Mouse (Mus musculus) gonadal fat pad, adult 2 months (tissue): Measurements from ENCODE around the gene Padi6. TPM values are rescaled to one million over a fixed set of nuclear protein-coding genes. Genes with fewer than 3 reads are reported as not detected.

Experiments
- DNase-seq: peaks from one replicate; pipeline ENCODE4 v3.0.0-alpha.2; 2012; ENCODE audit warnings: low read depth
- polyA plus RNA-seq: library from polyadenylated mRNA; depleted of rRNA; stranded (reverse); fragments of >200 nt; gene quantifications from 2 replicates; pipeline ENCODE4 v1.2.3, GENCODE M21; 2012

Padi6 gene
- polyA plus RNA-seq, 1 experiment = 0.05 TPM

DNA sequence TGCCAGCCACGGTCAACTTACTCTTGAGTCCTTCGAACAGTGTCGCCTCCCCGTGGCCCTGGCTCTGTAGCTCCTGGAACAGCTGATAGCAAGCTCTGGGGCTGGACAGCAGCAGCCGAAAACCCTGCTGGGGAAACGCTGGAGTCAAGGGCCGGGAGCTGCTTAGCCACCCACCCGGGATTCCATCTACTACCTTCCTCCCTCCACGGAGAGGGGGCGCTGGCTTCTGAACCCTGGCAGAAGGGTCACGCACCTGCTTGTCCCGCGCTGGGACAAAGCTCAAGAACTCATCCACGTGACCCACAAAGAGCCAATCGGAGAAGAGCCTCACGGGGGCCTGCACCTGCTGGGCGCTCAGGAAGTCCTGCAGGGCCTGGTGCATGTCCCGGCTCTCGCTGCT lies 7.9 kb upstream of the Padi6 start:
- DNase-seq = no peak

DNA sequence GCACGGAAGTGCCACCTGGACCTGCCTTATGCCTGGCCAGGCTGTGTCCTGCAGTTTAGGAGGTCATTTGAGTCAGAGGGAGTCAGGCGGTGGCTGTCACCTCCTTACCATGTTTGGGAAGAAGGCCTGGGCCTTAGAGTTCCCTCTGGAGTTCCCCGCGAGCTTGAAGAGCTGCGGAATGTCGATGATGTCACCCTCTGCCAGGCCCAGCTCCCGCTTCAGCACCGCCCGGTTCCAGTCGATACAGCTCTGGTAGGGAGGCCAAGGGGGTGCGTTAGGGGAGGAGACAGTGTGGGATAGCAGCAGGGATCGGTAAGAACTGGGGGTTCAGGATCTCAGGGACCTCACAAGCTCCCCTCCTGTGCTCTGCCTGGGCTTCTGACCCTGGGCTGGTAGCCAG lies 5.5 kb upstream of the Padi6 start:
- DNase-seq = no peak

DNA sequence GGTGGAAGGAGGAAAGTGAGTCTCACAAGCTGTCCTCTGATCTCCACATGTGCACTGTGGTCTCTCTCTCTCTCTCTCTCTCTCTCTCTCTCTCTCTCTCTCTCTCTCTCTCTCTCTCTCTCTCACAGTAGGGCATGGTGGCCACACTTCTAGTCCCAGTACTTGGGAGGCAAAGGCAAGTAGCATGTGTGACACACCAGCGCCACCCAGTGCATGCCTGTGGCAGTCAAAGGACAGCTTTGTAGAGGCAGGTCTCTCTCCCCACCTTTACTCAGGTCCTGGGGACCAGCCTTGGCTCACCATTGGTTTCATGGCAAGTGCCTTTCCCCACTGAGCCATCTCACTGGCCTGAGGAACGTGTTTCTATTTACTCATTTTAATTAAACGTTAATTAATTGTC lies 2.2 kb upstream of the Padi6 start:
- no peak for DNase-seq

DNA sequence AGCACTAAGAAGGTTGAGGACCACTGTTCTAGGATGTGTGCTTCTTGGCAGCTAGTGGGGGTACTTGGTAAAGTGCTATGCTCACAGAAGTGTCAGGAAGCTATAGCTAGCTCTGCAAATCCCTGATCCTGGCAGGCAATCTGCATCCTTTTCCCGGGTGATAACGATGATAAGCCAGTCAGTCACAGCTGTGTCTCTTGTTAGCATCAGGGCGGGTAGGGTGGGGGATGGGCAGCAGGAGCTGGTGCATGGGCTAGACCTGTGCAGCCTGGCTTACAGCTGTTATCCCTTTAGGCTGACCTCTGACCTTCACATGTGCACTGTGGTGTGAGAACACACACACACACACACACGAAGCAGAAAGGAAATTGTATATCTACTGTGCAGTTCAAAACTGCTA lies 643 bp upstream of the Padi6 start:
- no peak for DNase-seq

DNA sequence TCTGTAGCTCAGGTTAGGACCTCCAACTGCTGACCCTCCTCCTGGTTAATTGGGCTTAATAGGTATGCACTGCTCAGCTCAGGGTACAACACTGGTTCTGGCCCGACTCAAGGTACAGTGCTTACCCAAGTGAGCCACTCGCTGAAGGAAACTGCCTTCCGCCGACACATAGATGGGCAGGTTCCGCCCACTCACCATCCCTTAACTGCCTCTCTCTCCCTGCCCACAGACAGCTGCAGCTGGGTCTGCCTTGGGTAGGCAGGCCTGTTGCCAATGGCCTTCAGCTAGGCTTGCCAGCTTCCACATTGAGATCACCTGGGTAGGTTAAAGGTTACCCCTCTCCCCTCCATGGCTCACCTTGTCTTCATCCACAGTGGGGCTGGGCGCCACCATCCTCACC lies 1.0 kb downstream of the Padi6 start:
- DNase-seq = no peak

DNA sequence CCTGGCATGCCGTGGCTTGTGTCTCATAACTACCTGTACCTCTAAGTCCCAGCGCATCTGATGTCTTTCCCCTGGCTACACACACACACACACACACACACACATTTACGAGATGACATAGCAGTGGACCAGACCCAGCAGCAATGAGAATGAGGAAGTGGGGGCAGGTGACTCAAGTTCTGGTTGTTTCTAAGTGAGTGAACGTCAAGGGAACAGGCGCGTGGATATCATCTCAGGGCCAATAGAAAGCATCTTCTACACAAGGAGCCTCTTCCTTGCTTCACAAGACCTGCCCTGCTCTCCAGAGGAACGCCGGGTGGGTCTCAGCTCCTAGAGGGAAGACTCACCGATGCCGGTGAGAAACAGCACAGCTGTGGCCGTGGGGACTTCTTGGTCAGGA lies 1.8 kb downstream of the Padi6 start:
- no peak for DNase-seq

DNA sequence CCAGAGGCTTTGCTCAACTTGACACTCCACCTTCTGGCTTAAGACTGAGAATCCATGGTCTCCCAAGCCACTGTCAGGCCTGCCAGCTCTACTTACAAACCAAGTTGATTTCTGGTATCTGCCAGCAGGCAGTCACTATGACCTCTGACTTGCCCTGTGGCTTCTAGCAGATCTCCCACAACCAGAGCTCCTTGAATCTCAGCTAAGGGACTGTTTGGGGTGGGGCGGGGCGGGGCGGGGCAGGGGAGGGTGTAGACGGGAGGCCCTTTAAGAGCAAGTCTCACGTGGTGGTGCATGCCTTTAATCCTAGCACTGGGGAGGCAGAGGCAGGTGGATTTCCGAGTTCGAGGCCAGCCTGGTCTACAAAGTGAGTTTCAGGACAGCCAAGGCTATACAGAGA lies 9.6 kb downstream of the Padi6 start:
- no peak for DNase-seq

DNA sequence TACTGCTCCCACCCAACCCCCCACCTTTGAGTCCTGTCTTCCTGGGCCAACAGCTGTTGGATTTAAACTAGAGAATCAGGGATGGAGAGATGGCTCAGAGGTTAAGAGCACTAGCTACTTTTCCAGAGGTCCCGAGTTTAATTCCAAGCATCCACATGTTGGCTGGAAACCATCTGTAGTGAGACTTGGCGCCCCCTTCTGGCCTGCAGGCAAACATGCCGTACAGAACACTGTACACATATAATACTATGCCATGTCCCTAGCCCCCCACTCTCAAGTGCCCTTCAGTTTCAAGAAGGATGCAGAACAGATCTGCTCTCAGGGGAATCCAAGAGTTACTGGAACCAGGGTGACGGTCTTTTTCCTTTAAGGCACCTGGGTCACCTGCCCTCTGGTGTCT lies 10.8 kb downstream of the Padi6 start:
- DNase-seq = no peak

DNA sequence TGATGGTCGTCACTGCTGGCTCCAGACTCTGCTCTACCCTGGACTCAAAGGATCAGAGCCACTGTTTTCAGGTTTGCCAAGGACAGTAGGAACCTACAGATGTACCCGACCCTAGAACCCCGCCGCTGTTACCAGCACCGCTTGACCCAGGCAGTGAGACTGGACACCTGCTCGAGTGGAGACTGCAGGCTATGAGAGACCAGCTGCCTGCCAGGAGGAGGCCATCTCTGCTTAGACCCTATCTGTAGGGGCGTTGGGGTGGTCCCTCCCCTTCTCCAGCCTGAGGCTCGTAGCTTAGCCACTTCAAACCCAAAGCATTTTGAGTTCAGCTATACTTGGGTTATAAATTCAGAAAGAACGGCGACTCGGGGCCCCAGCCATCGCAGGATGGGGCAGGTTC lies 15.5 kb downstream of the Padi6 start:
- DNase-seq = no peak

DNA sequence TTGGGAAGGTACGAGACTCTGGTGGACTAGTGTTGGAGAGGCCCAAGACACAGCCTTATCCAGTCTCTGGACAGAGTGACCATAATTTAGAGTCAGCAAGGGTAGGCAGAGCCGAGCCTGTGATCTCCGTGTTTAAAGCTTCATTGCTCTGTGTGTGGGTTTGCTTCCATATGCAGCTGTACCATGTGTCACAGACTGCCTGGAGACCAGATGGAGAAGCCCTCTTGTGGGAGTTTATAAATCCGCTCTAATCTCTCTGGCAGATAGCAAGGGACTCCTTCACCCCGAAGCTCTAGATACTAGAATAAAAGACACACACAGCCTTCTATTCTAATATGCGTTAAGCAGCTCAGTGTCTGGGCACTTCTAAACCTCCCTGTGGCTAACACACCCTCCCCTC lies 17.7 kb downstream of the Padi6 start:
- no peak for DNase-seq

DNA sequence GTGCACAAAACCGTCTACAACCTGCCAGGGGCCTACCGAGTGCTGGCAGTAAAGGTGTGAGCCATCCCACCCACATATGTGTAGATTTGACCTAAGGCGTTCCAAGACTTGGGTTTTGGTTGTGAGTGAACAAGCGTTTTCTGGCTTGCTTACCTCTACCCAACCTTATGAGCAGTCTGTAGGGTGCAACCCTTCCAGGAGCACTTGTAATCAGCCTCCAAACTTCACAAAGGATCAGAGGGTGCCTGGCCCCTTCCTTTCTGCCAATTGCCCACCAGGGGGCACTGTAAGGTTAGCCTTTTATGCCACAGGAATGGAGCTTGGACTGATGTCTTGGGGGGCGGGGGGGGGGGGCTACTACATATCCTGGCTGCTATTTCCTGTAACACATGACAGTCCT lies 18.6 kb downstream of the Padi6 start:
- no peak for DNase-seq

DNA sequence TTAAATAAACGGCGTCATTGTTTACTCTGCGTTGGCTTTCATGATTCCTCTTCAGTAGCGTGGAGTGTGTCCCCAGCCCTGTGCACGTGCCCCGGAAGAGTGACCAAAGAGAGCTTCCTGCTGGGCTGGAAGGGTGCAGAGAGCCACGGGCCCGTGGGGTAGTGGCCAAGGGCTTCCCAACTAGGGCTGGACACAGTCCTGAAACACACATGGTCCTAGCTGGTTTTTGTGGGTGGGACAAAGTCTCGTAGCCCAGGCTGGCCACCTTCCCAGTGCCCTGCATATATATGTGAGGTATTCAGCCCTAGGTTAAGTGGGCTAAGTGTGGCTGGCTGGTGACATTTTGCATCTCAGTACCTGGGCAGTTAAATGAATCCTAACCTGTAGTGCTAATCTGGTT lies 19.3 kb downstream of the Padi6 start:
- DNase-seq = no peak

DNA sequence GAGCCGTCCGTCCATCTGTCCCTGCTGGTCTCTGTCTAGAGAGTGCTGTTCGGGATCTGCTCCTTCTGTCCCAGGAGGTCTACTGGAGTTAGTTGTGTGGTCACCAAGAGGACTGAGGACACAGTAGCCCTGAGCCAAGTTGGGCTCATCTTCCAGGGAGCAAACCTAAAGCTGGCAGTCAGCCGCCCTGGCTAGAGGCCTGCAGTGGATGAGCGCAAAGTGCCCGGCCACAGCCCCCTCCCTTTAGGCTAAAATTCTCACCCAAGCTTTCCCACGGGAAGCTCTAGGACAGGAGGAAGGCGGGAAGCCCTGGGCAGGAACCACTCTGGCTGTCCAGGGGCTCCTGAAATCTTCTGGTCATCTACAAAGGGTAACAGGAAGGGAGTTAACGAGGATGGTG lies 19.7 kb downstream of the Padi6 start:
- DNase-seq = no peak

DNA sequence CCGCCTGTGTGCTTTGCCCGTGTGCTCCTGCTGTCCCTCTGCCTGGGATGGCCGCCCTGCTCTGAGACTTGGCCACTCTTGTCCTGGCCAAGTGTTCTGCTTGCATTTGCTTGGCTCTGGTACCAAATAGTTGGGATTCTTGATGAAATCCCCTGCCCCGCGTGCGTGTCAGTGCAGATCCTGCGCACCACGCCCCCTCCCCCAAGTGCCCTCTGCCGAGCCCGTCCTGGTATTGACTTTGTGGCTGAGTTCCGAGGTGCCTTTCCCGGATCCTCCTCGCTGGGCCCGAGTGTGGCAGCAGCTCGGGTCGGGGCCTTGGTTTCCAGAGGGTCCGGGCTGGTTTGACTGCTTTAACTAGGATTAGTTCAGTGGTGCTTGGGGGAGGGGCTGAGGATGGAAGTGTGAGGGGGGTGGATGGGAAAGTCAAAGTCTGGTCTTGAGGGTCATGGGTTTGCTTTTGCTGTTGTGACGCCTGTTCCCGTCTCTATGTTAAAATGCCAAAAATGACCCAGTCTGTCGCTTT lies 20.4 kb downstream of the Padi6 start:
- DNase-seq = no peak

DNA sequence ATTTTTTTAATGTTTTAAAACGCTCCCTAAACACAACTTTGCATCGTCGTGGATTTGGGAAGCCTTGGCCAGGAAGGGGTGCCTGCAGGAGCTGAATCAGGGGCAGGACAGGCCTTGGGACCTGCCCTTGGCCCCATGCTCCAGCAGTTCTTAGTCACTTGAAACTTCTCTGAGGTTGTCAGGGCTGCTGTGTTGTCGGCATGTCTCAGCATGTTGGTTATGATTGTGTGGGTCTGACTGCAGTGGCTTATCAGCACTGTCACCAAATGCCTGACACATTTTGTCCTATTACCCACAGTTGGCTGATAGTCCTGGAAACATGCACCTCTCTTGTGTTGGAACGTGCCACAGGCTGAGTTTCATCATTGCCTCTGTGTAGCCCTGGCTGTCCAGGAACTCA lies 22.4 kb downstream of the Padi6 start:
- DNase-seq = no peak

DNA sequence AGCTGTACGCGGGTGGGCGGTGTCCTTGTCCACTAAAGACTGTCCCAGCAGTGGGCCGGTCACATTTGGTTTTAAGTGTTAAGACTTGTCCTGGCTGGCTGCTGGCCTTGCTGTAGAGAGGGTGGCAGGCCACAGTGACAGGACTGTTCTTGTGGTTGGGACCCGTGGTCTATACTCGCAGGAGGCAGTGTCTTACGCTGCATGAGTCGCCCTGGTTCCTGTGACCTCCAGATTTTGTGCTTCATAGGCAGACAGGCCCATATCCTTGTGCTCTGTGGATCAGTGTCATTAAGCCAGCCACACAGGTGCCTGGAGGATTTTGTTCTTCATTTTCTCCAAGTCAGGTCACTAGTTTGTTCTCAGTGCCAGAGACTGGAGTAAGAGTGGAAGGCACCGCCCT lies 24.0 kb downstream of the Padi6 start:
- no peak for DNase-seq

DNA sequence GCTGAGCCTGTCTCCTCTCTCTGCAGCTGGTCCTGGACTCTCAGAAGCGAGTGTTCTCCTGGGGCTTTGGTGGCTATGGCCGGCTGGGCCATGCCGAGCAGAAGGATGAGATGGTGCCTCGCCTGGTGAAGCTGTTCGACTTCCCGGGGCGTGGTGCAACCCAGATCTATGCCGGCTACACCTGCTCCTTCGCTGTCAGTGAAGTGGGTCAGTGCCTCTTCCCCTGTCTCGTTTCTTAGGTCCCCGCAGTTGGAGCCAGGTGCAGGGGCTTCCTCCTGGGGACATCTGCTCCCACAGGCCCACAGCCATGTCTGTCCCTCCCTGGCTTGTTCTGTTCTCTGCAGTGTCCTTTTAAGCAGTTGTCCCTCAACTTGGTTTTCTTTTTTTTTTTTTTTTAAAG lies 25.4 kb downstream of the Padi6 start:
- no peak for DNase-seq

DNA sequence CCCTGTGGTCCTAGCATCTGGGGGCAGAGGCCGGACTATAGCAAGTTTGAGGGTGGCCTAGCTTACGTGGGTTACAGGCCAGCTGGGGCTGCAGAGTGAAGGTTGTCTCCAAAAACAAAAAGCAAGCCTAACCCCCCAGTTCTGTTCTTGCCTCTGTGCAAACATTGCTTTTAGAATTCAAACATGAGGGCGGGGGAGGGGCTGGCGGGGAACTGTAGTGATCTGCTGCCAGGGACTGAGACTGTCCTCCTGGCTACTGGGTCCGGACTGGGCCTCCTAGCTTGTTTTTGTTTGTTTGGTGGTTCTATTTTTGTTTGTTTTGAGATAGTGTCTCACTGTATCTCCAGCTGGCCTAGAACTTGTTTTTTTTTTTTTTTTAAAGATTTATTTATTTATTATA lies 27.9 kb downstream of the Padi6 start:
- DNase-seq = no peak

DNA sequence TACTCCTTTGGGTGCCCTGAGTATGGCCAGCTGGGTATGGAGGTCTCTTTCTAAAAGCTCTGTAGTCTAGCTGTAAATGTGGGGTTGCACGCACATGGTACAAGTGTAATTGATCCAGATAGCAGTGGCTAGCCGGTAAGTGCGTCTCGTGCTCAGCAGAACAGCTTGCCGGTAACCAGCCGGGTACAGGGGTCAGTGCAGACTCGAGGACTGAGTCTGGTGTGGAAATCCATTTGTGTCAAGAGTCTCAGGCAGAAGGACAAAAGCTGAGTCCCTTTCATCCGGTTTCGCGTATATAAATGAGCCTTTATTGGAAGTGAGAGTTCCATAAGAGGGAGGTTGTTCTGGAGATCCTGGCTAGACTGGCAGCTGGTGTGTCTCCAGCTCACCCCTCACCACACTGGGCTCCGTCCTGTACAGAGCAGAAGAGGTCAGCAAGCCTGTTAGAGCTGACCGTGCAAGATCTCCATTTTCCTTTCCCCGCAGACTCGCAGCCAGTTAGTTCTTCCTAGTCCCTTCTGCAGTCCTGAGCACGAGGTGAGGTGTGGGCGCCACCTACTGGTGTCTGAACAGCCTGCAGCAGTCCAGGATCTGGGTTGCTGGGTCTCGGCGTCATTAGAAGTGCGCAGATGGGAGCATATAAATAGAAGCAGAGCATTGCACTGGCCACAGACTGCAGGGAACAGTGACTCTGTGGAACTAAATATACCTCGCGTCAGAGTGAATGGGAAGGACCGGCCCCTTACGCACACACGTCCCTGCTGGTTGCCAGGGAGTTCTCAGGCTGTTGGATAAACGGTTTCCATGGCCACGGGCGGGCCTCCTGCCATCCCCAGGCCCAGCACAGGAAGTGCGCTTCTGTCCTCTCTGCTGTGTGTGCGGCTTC lies 28.7 kb downstream of the Padi6 start:
- no peak for DNase-seq

DNA sequence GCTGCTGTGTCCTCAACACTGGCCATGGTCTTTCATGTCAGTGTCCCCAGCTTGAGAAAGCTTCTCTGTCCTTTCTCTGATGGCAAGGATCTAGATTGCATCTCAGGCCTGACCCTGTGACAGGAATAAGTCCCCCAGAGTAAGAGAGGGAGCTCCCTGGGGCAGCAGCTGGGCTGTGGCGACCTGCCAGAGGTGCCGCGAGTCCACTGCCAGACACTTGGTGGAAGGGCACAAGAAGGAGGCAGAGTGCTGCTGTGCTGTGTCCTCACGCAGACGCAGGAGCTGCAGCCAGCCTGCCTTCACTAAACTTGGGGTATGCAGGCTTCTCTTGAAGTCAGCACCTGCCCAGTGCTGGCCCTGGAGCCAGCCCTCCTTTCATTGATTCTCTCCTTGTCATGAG lies 31.1 kb downstream of the Padi6 start:
- DNase-seq = no peak

DNA sequence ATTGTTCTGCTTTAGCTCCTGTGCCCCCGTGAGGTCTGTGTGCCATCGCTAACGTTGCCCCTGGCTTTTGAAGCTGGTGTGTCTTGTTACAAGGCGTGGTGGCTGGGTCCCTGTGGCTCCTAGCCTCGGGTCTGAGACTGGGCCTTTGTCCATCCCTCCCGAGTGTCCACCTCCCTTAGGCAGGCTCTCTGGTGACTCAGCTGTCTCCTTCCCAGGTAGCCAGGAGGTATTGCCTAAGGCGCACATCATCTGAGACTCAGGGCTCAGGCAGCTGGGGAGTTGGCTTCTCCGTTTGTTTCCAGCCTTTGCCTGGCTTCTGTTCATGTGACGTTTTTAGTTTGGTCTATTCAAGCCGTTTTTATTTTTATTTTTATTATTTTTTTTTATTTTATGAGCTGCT lies 31.7 kb downstream of the Padi6 start:
- no peak for DNase-seq

DNA sequence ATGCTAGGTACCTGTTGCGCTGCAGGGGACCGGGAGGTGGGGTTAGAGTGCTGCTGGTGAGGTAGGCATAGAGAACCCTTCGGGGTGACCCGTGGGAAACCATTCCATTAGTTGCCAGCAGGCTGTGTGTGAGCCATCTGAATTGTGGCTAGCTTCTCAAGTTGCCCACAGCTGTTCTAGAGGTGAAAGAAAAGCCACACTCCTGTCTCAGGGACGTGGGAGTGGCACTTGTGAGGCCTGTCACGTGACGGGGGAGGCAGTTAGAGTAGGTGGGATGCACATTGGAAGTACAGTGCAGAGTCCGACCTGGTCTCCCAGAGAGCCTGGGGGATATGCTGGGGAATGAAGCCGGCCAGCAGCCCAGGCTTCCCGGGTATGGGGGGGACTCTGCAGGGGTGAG lies 32.8 kb downstream of the Padi6 start:
- DNase-seq = no peak

DNA sequence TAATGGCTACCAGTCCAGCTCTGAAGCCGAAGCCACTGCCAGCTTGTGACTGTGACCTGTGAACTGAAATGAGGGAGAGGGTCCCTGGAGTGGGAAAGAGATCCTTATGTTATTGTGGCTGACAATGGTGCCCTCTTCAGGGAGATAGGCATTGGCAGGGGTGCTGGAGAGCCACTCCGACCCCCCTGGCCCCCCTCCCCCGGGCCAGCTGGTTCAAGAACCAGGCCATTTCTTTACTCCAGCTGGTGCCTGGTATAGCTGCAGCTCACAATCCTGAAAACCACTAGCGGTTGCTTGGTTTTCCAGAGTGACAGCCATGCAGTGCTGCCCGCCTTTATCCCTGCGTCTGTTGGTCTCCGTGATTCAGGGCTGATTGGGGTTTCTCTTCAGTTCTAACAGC lies 33.3 kb downstream of the Padi6 start:
- no peak for DNase-seq
